Mouse (Mus musculus): ENCODE measurements around the gene Nemp2. TPM values are rescaled to one million over a fixed set of nuclear protein-coding genes. Genes with fewer than 3 reads are reported as not detected.

Nemp2 gene
- polyA plus RNA-seq, 1 experiment, result 27.2 TPM

DNA sequence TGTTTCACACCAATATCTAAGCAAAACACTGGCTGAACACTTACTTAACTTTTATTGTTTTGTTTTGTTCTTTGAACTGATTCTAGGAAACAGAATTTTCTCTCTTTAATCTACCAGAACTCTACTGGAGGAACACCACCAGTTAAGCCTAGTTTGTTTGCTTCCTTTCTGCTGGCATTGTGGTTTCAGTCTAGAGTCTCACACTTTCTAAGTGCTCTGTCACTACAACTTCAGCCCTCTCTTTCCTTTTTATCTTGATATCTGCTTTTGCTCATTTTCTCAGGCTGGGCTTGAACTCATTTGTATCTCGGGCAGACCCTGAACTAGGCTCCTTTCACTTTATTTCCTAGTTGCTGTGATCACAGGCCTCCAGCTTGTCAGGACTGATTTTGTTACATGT lies 22.8 kb upstream of the Nemp2 start:
- no peak overlapping the region for H3K27ac ChIP-seq (ENCODE audit: control insufficient read depth, insufficient read depth, low read depth, low read length)
- no peaks in the 10 kb centered on the region for H3K4me1 ChIP-seq (ENCODE audit: control insufficient read depth, insufficient read depth, low read length)
- H3K4me3 ChIP-seq (ENCODE audit: control insufficient read depth, low read depth, low read length), result no peak overlapping the region
- no peaks in the 10 kb centered on the region for H3K36me3 ChIP-seq (ENCODE audit: control insufficient read depth, insufficient read depth, low read length)
- no peaks in the 10 kb centered on the region for H3K27me3 ChIP-seq (ENCODE audit: control insufficient read depth, insufficient read depth, low read length)
- TF ChIP-seq POLR2A (IDR thresholded peaks at IDR 0.05; ENCODE audit: control insufficient read depth, low read depth, low read length) (no peak), CTCF (IDR thresholded peaks at IDR 0.05; ENCODE audit: control insufficient read depth, insufficient read depth, insufficient replicate concordance, low read depth, low read length) (no peak)

DNA sequence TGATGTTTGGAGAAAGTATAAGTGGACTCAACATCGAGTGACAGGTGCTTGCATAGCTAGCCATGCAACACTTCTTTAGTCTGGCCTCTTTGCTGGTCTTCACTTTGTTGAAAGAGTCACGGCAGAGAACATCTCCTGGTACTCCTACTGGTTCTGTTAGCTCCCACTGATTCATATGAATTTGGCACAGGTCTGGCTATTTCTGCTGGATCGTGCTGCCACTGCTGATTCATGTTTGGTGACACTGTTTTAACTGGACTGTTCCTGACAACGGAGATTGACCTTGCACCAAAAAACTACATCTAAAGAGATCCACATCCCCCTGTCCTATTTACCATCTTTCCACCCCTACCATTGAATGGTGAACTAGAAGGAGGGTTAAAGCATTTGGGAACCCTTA lies 22.0 kb upstream of the Nemp2 start:
- Histone ChIP-seq H3K4me1 (ENCODE audit: control insufficient read depth, insufficient read depth, low read length) (no peaks in the 10 kb centered on the region), H3K27me3 (ENCODE audit: control insufficient read depth, insufficient read depth, low read length) (no peaks in the 10 kb centered on the region), H3K27ac (ENCODE audit: control insufficient read depth, insufficient read depth, low read depth, low read length) (no peak overlapping the region), H3K36me3 (ENCODE audit: control insufficient read depth, insufficient read depth, low read length) (no peaks in the 10 kb centered on the region), H3K4me3 (ENCODE audit: control insufficient read depth, low read depth, low read length) (no peak overlapping the region)
- TF ChIP-seq POLR2A (IDR thresholded peaks at IDR 0.05; ENCODE audit: control insufficient read depth, low read depth, low read length) (no peak), CTCF (IDR thresholded peaks at IDR 0.05; ENCODE audit: control insufficient read depth, insufficient read depth, insufficient replicate concordance, low read depth, low read length) (no peak)

DNA sequence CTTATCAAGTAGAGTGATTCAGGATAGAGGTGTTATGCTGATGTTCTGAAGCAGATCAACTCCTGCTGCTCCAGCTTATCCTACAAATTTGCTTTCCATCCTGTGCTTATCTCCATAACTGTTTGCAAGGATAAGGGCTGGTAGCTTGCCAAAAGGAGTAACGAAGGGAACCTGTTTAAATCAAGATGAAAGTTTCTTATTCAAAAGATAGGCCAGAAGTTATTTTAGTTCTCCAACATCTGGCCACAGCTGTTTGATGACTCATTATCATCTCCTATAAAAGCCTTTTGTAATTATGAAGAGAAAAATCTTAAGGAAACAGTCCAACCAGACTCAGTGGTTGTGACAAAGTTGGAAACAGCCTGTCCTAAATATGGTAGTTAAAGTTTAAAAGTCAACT lies 12.3 kb upstream of the Nemp2 start:
- H3K4me3 ChIP-seq (ENCODE audit: control insufficient read depth, low read depth, low read length), result no peak overlapping the region
- no peak overlapping the region for H3K27ac ChIP-seq (ENCODE audit: control insufficient read depth, insufficient read depth, low read depth, low read length)
- no peaks in the 10 kb centered on the region for H3K4me1 ChIP-seq (ENCODE audit: control insufficient read depth, insufficient read depth, low read length)
- no peak for TF ChIP-seq POLR2A (IDR thresholded peaks at IDR 0.05; ENCODE audit: control insufficient read depth, low read depth, low read length)
- no peak for TF ChIP-seq CTCF (IDR thresholded peaks at IDR 0.05; ENCODE audit: control insufficient read depth, insufficient read depth, insufficient replicate concordance, low read depth, low read length)
- no peaks in the 10 kb centered on the region for H3K36me3 ChIP-seq (ENCODE audit: control insufficient read depth, insufficient read depth, low read length)
- H3K27me3 ChIP-seq (ENCODE audit: control insufficient read depth, insufficient read depth, low read length), result no peaks in the 10 kb centered on the region

DNA sequence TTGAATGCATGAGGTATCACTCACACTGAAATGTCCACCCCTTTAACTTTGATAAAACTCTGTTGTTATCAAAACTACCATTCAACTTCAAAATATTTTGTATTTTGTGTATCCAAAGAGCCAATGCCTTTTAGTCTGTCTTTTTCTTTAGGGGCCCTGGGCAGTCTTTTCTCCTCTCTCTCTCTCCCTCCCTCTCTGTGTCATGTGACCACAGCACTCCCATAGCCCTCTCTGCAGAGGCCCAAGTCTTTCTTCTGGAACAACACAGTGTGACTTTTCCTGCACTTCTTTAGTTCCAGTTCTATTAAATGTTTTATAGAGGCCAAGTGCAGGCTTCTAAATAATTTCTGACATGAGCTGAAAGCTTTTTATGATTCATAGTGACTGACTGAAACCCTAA lies 10.1 kb upstream of the Nemp2 start:
- no peaks in the 10 kb centered on the region for H3K27me3 ChIP-seq (ENCODE audit: control insufficient read depth, insufficient read depth, low read length)
- TF ChIP-seq POLR2A (IDR thresholded peaks at IDR 0.05; ENCODE audit: control insufficient read depth, low read depth, low read length) (no peak), CTCF (IDR thresholded peaks at IDR 0.05; ENCODE audit: control insufficient read depth, insufficient read depth, insufficient replicate concordance, low read depth, low read length) (no peak)

DNA sequence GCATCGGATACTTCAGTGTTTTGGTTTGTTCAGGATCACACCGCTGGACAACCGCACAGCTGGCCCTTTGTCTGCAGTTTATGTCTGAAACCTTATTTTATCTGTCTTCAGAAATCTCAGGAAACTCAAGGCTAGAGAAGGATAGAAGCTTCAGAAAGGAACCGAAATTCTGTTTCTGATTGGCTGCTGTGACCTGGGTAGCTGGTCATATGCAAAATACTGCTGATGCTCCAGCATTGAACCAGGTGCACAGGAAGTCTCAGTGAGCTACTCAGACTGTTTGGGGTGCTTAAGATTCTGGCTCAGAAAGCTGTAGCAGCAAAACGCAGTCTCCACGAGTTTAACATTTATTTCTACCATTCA lies 415 bp downstream of the Nemp2 start:
- TF ChIP-seq CTCF (IDR thresholded peaks at IDR 0.05; ENCODE audit: control insufficient read depth, insufficient read depth, insufficient replicate concordance, low read depth, low read length) (no peak), POLR2A (IDR thresholded peaks at IDR 0.05; ENCODE audit: control insufficient read depth, low read depth, low read length) (no peak)
- H3K4me1 ChIP-seq (ENCODE audit: control insufficient read depth, insufficient read depth, low read length), result no peaks in the 10 kb centered on the region; the same call in 1 of the 2 replicates
- no peaks in the 10 kb centered on the region for H3K27me3 ChIP-seq (ENCODE audit: control insufficient read depth, insufficient read depth, low read length)
- H3K4me3 ChIP-seq (ENCODE audit: control insufficient read depth, low read depth, low read length), result peak overlapping the region; percentile 95
- peak overlapping the region; percentile 61; the same call in 1 of the 2 replicates for H3K27ac ChIP-seq (ENCODE audit: control insufficient read depth, insufficient read depth, low read depth, low read length)
- H3K36me3 ChIP-seq (ENCODE audit: control insufficient read depth, insufficient read depth, low read length), result no peaks in the 10 kb centered on the region

More for the DNA sequence above, 10.1 kb upstream of the Nemp2 start:
- Histone ChIP-seq H3K4me1 (ENCODE audit: control insufficient read depth, insufficient read depth, low read length) (no peaks in the 10 kb centered on the region), H3K4me3 (ENCODE audit: control insufficient read depth, low read depth, low read length) (no peak overlapping the region), H3K36me3 (ENCODE audit: control insufficient read depth, insufficient read depth, low read length) (no peaks in the 10 kb centered on the region), H3K27ac (ENCODE audit: control insufficient read depth, insufficient read depth, low read depth, low read length) (no peak overlapping the region)

DNA sequence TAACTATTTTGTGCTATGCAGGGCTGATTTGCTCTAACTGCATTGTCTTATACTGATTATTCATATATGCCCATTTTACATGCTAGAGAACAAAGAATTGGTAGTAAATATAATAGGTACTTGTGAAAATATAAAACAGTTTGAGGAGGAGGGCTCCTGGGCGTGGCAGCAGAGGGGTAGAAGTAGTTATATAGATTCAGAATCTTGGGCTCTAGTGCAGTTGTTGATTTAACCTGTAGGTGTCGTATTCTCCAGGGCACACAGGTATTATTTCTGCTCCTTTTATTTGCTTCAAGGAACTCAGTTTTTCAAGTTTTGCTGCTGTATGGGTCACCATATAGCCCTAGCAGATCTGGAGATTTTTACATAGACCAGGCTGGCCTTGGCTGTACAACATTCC lies 1.1 kb downstream of the Nemp2 start:
- TF ChIP-seq POLR2A (IDR thresholded peaks at IDR 0.05; ENCODE audit: control insufficient read depth, low read depth, low read length), result no peak
- no peak for TF ChIP-seq CTCF (IDR thresholded peaks at IDR 0.05; ENCODE audit: control insufficient read depth, insufficient read depth, insufficient replicate concordance, low read depth, low read length)
- H3K36me3 ChIP-seq (ENCODE audit: control insufficient read depth, insufficient read depth, low read length), result no peaks in the 10 kb centered on the region
- H3K27ac ChIP-seq (ENCODE audit: control insufficient read depth, insufficient read depth, low read depth, low read length), result no peak overlapping the region
- no peaks in the 10 kb centered on the region; the same call in 1 of the 2 replicates for H3K4me1 ChIP-seq (ENCODE audit: control insufficient read depth, insufficient read depth, low read length)
- H3K27me3 ChIP-seq (ENCODE audit: control insufficient read depth, insufficient read depth, low read length), result no peaks in the 10 kb centered on the region
- H3K4me3 ChIP-seq (ENCODE audit: control insufficient read depth, low read depth, low read length), result no peak overlapping the region

DNA sequence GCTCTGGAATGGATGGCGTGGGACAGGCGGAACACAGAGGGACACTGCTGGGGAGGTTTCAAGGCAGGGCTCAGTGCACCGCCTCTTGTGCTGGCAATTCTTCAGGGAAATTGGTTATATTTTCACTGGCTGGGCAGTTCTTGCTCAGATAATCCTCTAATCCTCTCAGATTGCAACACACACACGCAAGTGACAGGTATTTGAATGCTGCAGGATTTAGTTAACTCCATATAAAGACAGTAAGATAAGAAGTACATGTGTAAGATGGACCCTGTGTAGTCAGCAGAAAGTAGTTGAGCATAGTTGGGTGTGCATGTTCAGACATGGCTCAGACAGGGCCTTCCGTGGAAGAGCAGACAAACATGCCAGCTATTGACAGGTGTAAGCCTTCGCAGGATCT lies 3.7 kb downstream of the Nemp2 start:
- no peak for TF ChIP-seq CTCF (IDR thresholded peaks at IDR 0.05; ENCODE audit: control insufficient read depth, insufficient read depth, insufficient replicate concordance, low read depth, low read length)
- no peak for TF ChIP-seq POLR2A (IDR thresholded peaks at IDR 0.05; ENCODE audit: control insufficient read depth, low read depth, low read length)
- Histone ChIP-seq H3K4me1 (ENCODE audit: control insufficient read depth, insufficient read depth, low read length) (no peaks in the 10 kb centered on the region; the same call in 1 of the 2 replicates), H3K4me3 (ENCODE audit: control insufficient read depth, low read depth, low read length) (no peak overlapping the region), H3K27me3 (ENCODE audit: control insufficient read depth, insufficient read depth, low read length) (no peaks in the 10 kb centered on the region), H3K36me3 (ENCODE audit: control insufficient read depth, insufficient read depth, low read length) (no peaks in the 10 kb centered on the region), H3K27ac (ENCODE audit: control insufficient read depth, insufficient read depth, low read depth, low read length) (no peak overlapping the region)

DNA sequence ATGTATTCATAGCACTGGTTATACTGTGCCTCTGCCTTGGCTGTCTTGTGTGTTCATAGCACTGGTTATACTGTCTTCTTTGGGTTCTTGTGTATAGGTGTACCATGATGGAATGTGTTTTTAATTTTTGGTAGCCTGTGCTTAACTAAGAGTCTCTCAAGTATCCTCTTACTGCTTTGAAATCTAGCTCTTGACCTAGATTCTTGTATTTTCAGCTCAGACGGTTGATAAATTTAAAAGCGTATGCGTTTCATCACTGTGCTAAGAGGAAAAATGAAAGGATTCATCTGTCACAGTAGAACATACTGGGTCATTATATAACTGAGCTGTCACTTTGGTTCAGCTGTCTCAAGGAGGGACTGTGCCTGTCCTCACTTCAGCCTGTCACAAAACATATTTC lies 5.4 kb downstream of the Nemp2 start:
- no peaks in the 10 kb centered on the region for H3K27me3 ChIP-seq (ENCODE audit: control insufficient read depth, insufficient read depth, low read length)
- H3K4me3 ChIP-seq (ENCODE audit: control insufficient read depth, low read depth, low read length), result no peak overlapping the region
- H3K4me1 ChIP-seq (ENCODE audit: control insufficient read depth, insufficient read depth, low read length), result no peaks in the 10 kb centered on the region
- no peaks in the 10 kb centered on the region for H3K36me3 ChIP-seq (ENCODE audit: control insufficient read depth, insufficient read depth, low read length)
- no peak for TF ChIP-seq POLR2A (IDR thresholded peaks at IDR 0.05; ENCODE audit: control insufficient read depth, low read depth, low read length)
- TF ChIP-seq CTCF (IDR thresholded peaks at IDR 0.05; ENCODE audit: control insufficient read depth, insufficient read depth, insufficient replicate concordance, low read depth, low read length), result no peak
- H3K27ac ChIP-seq (ENCODE audit: control insufficient read depth, insufficient read depth, low read depth, low read length), result no peak overlapping the region

Measured in testis, adult 2 months (tissue).